Mouse (Mus musculus) lung, embryonic 15.5 days (tissue): ENCODE results near the gene B3glct. TPM values are rescaled to one million over a fixed set of nuclear protein-coding genes. Genes with fewer than 3 reads are reported as not detected.

Experiments
- ATAC-seq: fragments of 200-750 bp; cut with Nextera tagmentation; 2 replicates; pipeline ENCODE4 v1.8.0; 2017; ENCODE audit warnings: moderate number of reproducible peaks, borderline replicate concordance; ENCODE audit not compliant: low FRiP score, low TSS enrichment; ENCODE audit errors: extremely low read depth
- H3K27ac ChIP-seq: fragments of 300-500 bp; sonication (generic); 2 replicates; pipeline ENCODE4 v1.5.1; 2015; ENCODE audit warnings: moderate library complexity, mild to moderate bottlenecking, inconsistent platforms
- H3K27me3 ChIP-seq: fragments of 300-500 bp; sonication (generic); 2 replicates; pipeline ENCODE4 v1.6.1; 2015; ENCODE audit warnings: inconsistent platforms
- H3K36me3 ChIP-seq: fragments of 300-500 bp; sonication (generic); 2 replicates; pipeline ENCODE4 v1.6.1; 2015; ENCODE audit warnings: inconsistent platforms
- H3K4me1 ChIP-seq: fragments of 300-500 bp; sonication (generic); 2 replicates; pipeline ENCODE4 v1.6.1; 2015; ENCODE audit warnings: inconsistent platforms
- H3K4me2 ChIP-seq: fragments of 300-500 bp; sonication (generic); 2 replicates; pipeline ENCODE4 v1.6.1; 2015; ENCODE audit warnings: inconsistent platforms, mild to moderate bottlenecking, moderate library complexity
- H3K4me3 ChIP-seq: fragments of 300-500 bp; sonication (generic); 2 replicates; pipeline ENCODE4 v1.5.1; 2015; ENCODE audit warnings: mild to moderate bottlenecking, inconsistent platforms
- H3K9ac ChIP-seq: fragments of 300-500 bp; sonication (generic); 2 replicates; pipeline ENCODE4 v1.6.1; 2015; ENCODE audit warnings: inconsistent platforms
- H3K9me3 ChIP-seq: fragments of 300-500 bp; sonication (generic); 2 replicates; pipeline ENCODE4 v1.6.1; 2016; ENCODE audit warnings: inconsistent platforms
- WGBS: fragments of 180-500 bp; shearing (Covaris S2); methylation state at CpG from one replicate; pipeline ENCODE4 v1.1.7; 2015; 5-methylcytosine and 5-hydroxymethylcytosine counted together
- polyA plus RNA-seq: library from polyadenylated mRNA; unstranded; fragments of >200 nt; fragmentation: Nextera tagmentation; extraction: Ambion mirVana; gene quantifications from 2 replicates; pipeline ENCODE4 v1.2.1, GENCODE M21; 2015

Gene B3glct
- polyA plus RNA-seq: 15.7 and 16.2 TPM in 2 replicates

- peak; percentile 97 for ATAC-seq
- H3K27ac ChIP-seq: peak within 1 kb of the TSS; percentile 89
- peak within 1 kb of the TSS; percentile 85 for H3K4me3 ChIP-seq
- peak within 1 kb of the TSS; percentile 89 for H3K9ac ChIP-seq
- no peaks in the 10 kb centered on the region for H3K9me3 ChIP-seq
- H3K36me3 ChIP-seq: no peaks in the 10 kb centered on the region
- WGBS: under 1% methylated on average over 65 of the region's 106 CpGs
- H3K4me2 ChIP-seq: peak within 1 kb of the TSS; percentile 99
- no peaks in the 10 kb centered on the region for H3K27me3 ChIP-seq
- H3K4me1 ChIP-seq: peaks cover 12% of the 10 kb centered on the region
These were observed at the start of gene B3glct for GRCm38 (mm10) chr5:149678100-149678989. B3glct (plus strand) TSS chr5:149678230.

GRCm38 (mm10) chr5:149634409-149635035 is 43.5 kb upstream of the B3glct start:
- Histone ChIP-seq H3K4me2 (peak overlapping the region; percentile 87), H3K36me3 (peaks cover 34% of the 10 kb centered on the region), H3K27ac (no peak overlapping the region), H3K9ac (peak overlapping the region; percentile 29; the same call in 1 of the 2 replicates), H3K9me3 (no peaks in the 10 kb centered on the region), H3K4me1 (peaks cover 17% of the 10 kb centered on the region), H3K27me3 (no peaks in the 10 kb centered on the region), H3K4me3 (peak overlapping the region; percentile 91)
- WGBS: 55% methylated on average over 11 of the region's 11 CpGs
- ATAC-seq: no peak

GRCm38 (mm10) chr5:149635556-149635955 is 42.5 kb upstream of the B3glct start:
- no peak for ATAC-seq
- peak overlapping the region; percentile 70 for H3K9ac ChIP-seq
- peak overlapping the region; percentile 79 for H3K27ac ChIP-seq
- no peaks in the 10 kb centered on the region for H3K27me3 ChIP-seq
- peak overlapping the region; percentile 87 for H3K4me2 ChIP-seq
- H3K4me3 ChIP-seq: peak overlapping the region; percentile 91
- H3K9me3 ChIP-seq: no peaks in the 10 kb centered on the region
- H3K4me1 ChIP-seq: peaks cover 17% of the 10 kb centered on the region
- under 1% methylated on average over 23 of the region's 24 CpGs for whole genome bisulfite sequencing
- peaks cover 23% of the 10 kb centered on the region for H3K36me3 ChIP-seq

GRCm38 (mm10) chr5:149636075-149636920 is 41.7 kb upstream of the B3glct start, which contains the start of gene Hsph1:
Hsph1 (minus strand) TSS chr5:149636376.
- Histone ChIP-seq H3K36me3 (peaks cover 16% of the 10 kb centered on the region), H3K9me3 (no peaks in the 10 kb centered on the region), H3K9ac (peak within 1 kb of the TSS; percentile 70), H3K4me1 (peaks cover 17% of the 10 kb centered on the region), H3K4me3 (peak within 1 kb of the TSS; percentile 91), H3K4me2 (peak within 1 kb of the TSS; percentile 87), H3K27me3 (no peaks in the 10 kb centered on the region), H3K27ac (peak within 1 kb of the TSS; percentile 79)
- ATAC-seq: peak; percentile 99
- WGBS: under 1% methylated on average over 56 of the region's 60 CpGs

DNA sequence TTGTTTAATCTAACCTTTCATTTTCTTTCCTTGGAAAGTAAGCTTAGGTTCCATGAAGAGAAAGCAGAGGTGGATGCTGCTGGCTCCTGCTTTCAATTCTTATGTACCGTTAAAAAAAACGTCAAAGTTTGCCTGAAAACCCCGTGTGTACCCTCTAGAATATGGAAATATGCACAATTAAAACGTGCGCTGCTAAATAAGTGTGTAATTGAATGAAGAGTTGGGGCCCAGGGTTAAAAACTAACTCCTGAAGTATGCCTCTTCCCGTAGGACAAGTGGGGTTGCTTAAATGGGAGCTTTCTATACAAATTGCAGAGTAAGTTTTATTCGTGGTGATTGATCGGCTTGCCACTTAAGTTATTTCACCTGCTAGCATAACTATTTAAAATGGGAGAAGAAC is 40.7 kb upstream of the B3glct start:
- H3K36me3 ChIP-seq: peaks cover 6% of the 10 kb centered on the region; the same call in 1 of the 2 replicates
- H3K9ac ChIP-seq: peak overlapping the region; percentile 38; the same call in 1 of the 2 replicates
- no peaks in the 10 kb centered on the region for H3K27me3 ChIP-seq
- ATAC-seq: no peak
- H3K9me3 ChIP-seq: no peaks in the 10 kb centered on the region
- peak overlapping the region; percentile 91 for H3K4me3 ChIP-seq
- H3K4me2 ChIP-seq: peak overlapping the region; percentile 87
- 44% methylated on average over 8 of the region's 8 CpGs for WGBS
- 0 out of 2 replicates have a peak overlapping the region, but pooled peaks have one; percentile 71 for H3K27ac ChIP-seq
- H3K4me1 ChIP-seq: peaks cover 17% of the 10 kb centered on the region

DNA sequence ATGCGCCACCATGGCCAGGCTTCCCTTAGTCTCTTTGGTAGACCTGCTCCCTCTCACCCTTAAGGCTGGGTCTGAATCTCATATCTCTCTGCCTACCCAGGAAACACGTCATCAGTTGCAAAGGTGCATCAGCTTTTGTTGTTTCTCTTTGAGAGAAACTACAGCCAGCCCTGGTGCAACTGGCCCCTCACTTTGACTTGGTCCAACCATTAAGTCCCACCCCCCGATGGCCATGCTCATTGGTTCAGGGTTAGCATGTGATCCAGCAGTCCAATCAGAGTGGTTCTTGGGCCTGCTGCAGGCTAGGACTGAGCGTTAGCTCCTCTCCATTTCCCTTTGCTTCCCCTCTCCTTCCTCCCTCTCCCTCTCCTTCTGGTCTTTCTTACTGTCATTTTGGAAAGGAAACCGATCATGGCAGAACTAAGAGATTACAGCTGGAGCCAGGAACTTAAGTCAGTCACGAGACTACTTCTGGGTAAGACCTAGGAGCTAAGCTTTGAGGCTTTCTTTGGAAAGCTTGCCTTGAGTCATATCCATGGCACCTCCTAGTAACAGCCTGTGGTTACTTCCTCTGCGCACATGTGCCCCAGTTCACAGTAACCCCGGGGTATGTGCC is 36.6 kb upstream of the B3glct start:
- no peaks in the 10 kb centered on the region for H3K27me3 ChIP-seq
- no peak overlapping the region for H3K27ac ChIP-seq
- no peaks in the 10 kb centered on the region for H3K4me1 ChIP-seq
- 82% methylated on average over 8 of the region's 8 CpGs for WGBS
- no peak overlapping the region for H3K4me3 ChIP-seq
- H3K36me3 ChIP-seq: no peaks in the 10 kb centered on the region
- no peak overlapping the region for H3K4me2 ChIP-seq
- no peaks in the 10 kb centered on the region for H3K9me3 ChIP-seq
- no peak for ATAC-seq
- H3K9ac ChIP-seq: no peak overlapping the region

- ATAC-seq: no peak
- Histone ChIP-seq H3K9ac (no peak overlapping the region), H3K27ac (no peak overlapping the region), H3K4me3 (no peak overlapping the region), H3K4me1 (no peaks in the 10 kb centered on the region), H3K36me3 (no peaks in the 10 kb centered on the region), H3K9me3 (no peaks in the 10 kb centered on the region), H3K4me2 (no peak overlapping the region), H3K27me3 (no peaks in the 10 kb centered on the region)
- 54% methylated on average over 6 of the region's 6 CpGs for WGBS
These were observed 35.7 kb upstream of the B3glct start for GRCm38 (mm10) chr5:149642366-149642765.

DNA sequence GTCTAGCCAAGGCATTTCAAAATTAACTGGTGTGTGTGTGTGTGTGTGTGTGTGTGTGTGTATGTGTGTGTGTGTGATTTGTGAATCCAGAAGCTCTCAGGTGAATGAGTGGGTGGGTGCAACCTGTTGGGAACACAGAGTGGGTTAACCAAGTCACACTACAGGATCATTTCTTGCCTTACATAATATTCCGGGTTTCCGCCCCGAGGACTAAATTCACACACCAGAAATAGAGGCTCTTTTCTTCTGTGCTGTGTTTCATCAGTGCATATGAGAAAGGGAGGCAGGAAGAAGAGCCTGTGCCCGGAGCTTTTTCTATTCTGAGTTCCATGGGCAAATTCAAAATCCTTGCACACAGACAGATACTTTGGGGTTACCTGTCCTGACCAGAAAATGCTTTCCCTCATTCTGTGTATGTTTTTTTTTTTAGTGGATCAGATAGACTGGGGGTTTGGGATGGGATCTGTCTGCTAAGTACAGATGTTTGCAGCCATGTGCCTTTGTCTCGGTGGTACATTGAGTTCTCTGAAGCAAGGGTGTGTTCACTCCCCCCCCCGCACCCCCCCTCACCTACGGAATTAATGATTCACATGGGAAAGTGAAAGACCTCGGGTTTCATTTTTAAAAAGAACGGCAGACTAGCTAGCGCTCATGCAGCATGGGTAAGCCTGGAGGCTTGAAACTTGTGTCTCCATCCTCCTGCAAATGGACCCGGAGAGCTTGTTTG is 35.1 kb upstream of the B3glct start:
- Histone ChIP-seq H3K36me3 (no peaks in the 10 kb centered on the region), H3K9ac (no peak overlapping the region), H3K4me1 (no peaks in the 10 kb centered on the region), H3K27ac (no peak overlapping the region), H3K9me3 (no peaks in the 10 kb centered on the region), H3K4me2 (no peak overlapping the region), H3K27me3 (no peaks in the 10 kb centered on the region), H3K4me3 (no peak overlapping the region)
- WGBS: 79% methylated on average over 11 of the region's 11 CpGs
- no peak for ATAC-seq

DNA sequence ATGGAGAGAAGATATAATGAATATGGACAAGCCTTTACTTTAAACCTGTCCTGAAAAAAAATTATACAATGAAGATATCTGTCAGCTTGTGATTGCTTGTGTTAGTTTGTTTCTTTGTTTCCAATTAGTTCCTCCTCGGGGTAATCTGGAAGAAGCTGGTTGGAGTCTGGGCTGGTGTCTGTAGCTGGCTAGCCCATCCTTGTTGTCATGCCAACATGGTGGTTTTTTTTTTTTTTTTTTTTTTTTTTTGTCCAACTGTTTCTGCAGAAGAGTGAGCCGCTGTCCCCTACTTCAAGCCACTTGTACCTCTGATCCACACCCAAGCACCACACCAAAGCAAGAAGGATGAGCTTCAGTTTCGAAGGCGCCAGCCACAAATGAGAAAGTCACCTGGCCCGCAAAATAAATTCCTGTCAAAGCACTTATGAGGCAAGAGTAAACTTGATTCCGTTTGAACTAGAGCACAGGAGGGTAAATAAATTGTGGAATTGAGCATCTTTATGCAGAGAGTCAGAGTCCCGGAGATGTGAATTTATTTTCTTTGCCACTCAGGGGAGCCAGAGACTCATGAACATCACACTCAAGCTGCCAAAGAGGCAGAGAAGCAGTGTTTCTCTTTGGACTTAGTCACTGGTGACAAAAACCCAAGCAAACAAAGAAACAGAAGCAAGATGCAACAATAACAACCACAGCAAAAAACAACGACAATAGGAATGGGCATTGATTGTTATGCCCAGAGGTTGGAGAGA is 30.5 kb upstream of the B3glct start:
- H3K27ac ChIP-seq: no peak overlapping the region
- no peak overlapping the region for H3K9ac ChIP-seq
- 52% methylated on average over 8 of the region's 8 CpGs for WGBS
- H3K9me3 ChIP-seq: no peaks in the 10 kb centered on the region
- no peak for ATAC-seq
- no peaks in the 10 kb centered on the region for H3K36me3 ChIP-seq
- no peaks in the 10 kb centered on the region for H3K27me3 ChIP-seq
- H3K4me3 ChIP-seq: no peak overlapping the region
- H3K4me1 ChIP-seq: peaks cover 18% of the 10 kb centered on the region
- no peak overlapping the region for H3K4me2 ChIP-seq

DNA sequence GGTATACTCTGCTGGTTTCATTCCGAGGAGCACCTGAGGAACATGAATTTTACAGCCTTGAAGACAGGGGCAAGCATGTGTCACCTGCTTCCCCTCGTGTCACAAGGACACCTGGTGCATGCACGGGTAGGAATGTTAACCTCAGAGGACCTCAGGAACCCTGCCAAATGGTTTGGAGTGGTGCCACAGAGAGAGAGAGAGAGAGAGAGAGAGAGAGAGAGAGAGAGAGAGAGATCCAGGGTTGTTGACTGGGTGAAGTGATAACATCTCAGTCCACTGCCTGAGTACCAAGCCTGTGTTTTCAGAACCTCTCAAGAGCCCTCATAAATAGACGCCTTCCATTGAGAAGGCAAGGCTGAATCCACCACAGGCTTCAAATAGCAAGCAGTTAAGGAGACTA is 29.8 kb upstream of the B3glct start:
- 22% methylated on average over 4 of the region's 4 CpGs for WGBS
- peak; percentile 27; the same call in 1 of the 2 replicates for ATAC-seq
- Histone ChIP-seq H3K4me1 (peaks cover 18% of the 10 kb centered on the region), H3K9ac (no peak overlapping the region), H3K36me3 (no peaks in the 10 kb centered on the region), H3K4me3 (no peak overlapping the region), H3K27me3 (no peaks in the 10 kb centered on the region), H3K27ac (no peak overlapping the region), H3K9me3 (no peaks in the 10 kb centered on the region), H3K4me2 (no peak overlapping the region)
